Mouse (Mus musculus): ENCODE results near the gene Pdss2. TPM values are rescaled to one million over a fixed set of nuclear protein-coding genes. Genes with fewer than 3 reads are reported as not detected.

Gene Pdss2
- total and polyA plus RNA-seq, 2 experiments: 10.2 to 10.3 TPM

GRCm38 (mm10) chr10:43435757-43436156, 214.5 kb downstream of the Pdss2 start:
- no peak for DNase-seq (ENCODE audit: extremely low read depth, low read depth, low spot score)
- Histone ChIP-seq H3K4me1 (ENCODE audit: control insufficient read depth, insufficient read depth, low read length) (peaks cover 3% of the 10 kb centered on the region; the same call in 1 of the 2 replicates), H3K36me3 (ENCODE audit: control insufficient read depth, insufficient read depth, low read length) (no peaks in the 10 kb centered on the region), H3K27ac (replicated peaks; ENCODE audit: insufficient read depth, low read depth, low read length) (no peak overlapping the region), H3K27me3 (ENCODE audit: control insufficient read depth, insufficient read depth, low read length) (no peaks in the 10 kb centered on the region), H3K4me3 (ENCODE audit: insufficient read depth, low read depth, low read length) (no peak overlapping the region), H3K79me2 (ENCODE audit: control insufficient read depth, insufficient read depth, low read length) (no peaks in the 10 kb centered on the region), H3K9ac (ENCODE audit: low read depth, low read length) (no peak overlapping the region)
- peak; percentile 25; the same call in 1 of the 2 replicates for TF ChIP-seq CTCF (IDR thresholded peaks at IDR 0.05; ENCODE audit: low read depth, low read length)
- TF ChIP-seq POLR2A (IDR thresholded peaks at IDR 0.05; ENCODE audit: extremely low read depth, insufficient read depth, low read length): no peak
- WGBS: 95% methylated on average over 3 of the region's 3 CpGs

DNA sequence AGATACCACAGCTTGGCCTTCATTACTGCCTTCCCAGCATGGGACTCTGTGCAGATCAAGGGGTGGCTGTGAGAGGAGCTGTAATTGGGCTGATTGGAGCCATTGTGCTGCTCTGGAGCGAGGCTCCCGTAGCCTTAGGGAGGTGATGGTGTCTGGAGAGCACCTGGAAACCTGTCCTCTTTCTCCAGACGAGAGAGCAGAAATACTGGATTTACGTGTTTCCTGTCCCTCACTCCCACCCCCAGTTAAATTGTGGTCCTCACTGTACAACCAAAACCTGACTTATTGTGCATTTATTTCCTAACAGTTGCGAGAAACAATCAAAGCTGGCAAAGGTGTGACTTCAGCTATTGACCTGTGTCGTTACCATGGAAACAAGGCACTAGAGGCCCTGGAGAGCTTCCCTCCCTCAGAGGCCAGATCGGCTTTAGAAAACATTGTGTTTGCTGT, 218.2 kb downstream of the Pdss2 start:
- peaks cover 9% of the 10 kb centered on the region for H3K4me1 ChIP-seq (ENCODE audit: control insufficient read depth, insufficient read depth, low read length)
- no peaks in the 10 kb centered on the region for H3K79me2 ChIP-seq (ENCODE audit: control insufficient read depth, insufficient read depth, low read length)
- WGBS: 47% methylated on average over 7 of the region's 7 CpGs
- no peaks in the 10 kb centered on the region for H3K36me3 ChIP-seq (ENCODE audit: control insufficient read depth, insufficient read depth, low read length)
- TF ChIP-seq POLR2A (IDR thresholded peaks at IDR 0.05; ENCODE audit: extremely low read depth, insufficient read depth, low read length) (no peak), CTCF (IDR thresholded peaks at IDR 0.05; ENCODE audit: low read depth, low read length) (no peak)
- H3K27me3 ChIP-seq (ENCODE audit: control insufficient read depth, insufficient read depth, low read length): no peaks in the 10 kb centered on the region
- no peak overlapping the region for H3K27ac ChIP-seq (replicated peaks; ENCODE audit: insufficient read depth, low read depth, low read length)
- H3K9ac ChIP-seq (ENCODE audit: low read depth, low read length): no peak overlapping the region
- H3K4me3 ChIP-seq (ENCODE audit: insufficient read depth, low read depth, low read length): no peak overlapping the region
- peak; percentile 73 for DNase-seq (ENCODE audit: extremely low read depth, low read depth, low spot score)

DNA sequence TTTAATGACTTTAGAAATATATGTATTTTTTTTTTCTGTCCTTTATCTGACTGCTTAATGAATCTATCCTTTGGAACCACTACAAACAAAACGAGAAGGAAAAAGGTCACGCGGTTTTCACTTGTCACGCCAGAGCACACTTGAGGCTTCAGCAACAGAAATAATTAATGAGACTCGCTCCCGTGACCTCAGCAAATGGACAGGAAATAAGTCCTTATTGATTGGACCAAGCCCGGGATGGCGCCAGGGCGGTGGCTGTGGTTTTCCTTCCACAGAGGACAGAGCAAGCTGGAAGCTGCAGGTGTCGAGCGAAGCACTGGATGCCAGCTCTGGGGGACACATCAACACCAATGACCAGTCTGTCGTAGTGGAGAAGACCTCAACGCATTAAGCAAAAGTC, 218.8 kb downstream of the Pdss2 start:
- H3K4me1 ChIP-seq (ENCODE audit: control insufficient read depth, insufficient read depth, low read length): peaks cover 9% of the 10 kb centered on the region
- no peak overlapping the region for H3K27ac ChIP-seq (replicated peaks; ENCODE audit: insufficient read depth, low read depth, low read length)
- DNase-seq (ENCODE audit: extremely low read depth, low read depth, low spot score): peak; percentile 54
- no peaks in the 10 kb centered on the region for H3K36me3 ChIP-seq (ENCODE audit: control insufficient read depth, insufficient read depth, low read length)
- no peaks in the 10 kb centered on the region for H3K27me3 ChIP-seq (ENCODE audit: control insufficient read depth, insufficient read depth, low read length)
- no peaks in the 10 kb centered on the region for H3K79me2 ChIP-seq (ENCODE audit: control insufficient read depth, insufficient read depth, low read length)
- no peak overlapping the region for H3K9ac ChIP-seq (ENCODE audit: low read depth, low read length)
- TF ChIP-seq POLR2A (IDR thresholded peaks at IDR 0.05; ENCODE audit: extremely low read depth, insufficient read depth, low read length) (no peak), CTCF (IDR thresholded peaks at IDR 0.05; ENCODE audit: low read depth, low read length) (no peak)
- no peak overlapping the region for H3K4me3 ChIP-seq (ENCODE audit: insufficient read depth, low read depth, low read length)
- 26% methylated on average over 13 of the region's 13 CpGs for WGBS

GRCm38 (mm10) chr10:43440981-43441740, 219.9 kb downstream of the Pdss2 start:
- TF ChIP-seq POLR2A (IDR thresholded peaks at IDR 0.05; ENCODE audit: extremely low read depth, insufficient read depth, low read length) (no peak), CTCF (IDR thresholded peaks at IDR 0.05; ENCODE audit: low read depth, low read length) (no peak)
- H3K27ac ChIP-seq (replicated peaks; ENCODE audit: insufficient read depth, low read depth, low read length): no peak overlapping the region
- 22% methylated on average over 15 of the region's 15 CpGs for WGBS
- H3K4me1 ChIP-seq (ENCODE audit: control insufficient read depth, insufficient read depth, low read length): peaks cover 9% of the 10 kb centered on the region
- H3K4me3 ChIP-seq (ENCODE audit: insufficient read depth, low read depth, low read length): no peak overlapping the region
- peak; percentile 58 for DNase-seq (ENCODE audit: extremely low read depth, low read depth, low spot score)
- H3K9ac ChIP-seq (ENCODE audit: low read depth, low read length): no peak overlapping the region
- H3K36me3 ChIP-seq (ENCODE audit: control insufficient read depth, insufficient read depth, low read length): no peaks in the 10 kb centered on the region
- H3K27me3 ChIP-seq (ENCODE audit: control insufficient read depth, insufficient read depth, low read length): no peaks in the 10 kb centered on the region
- no peaks in the 10 kb centered on the region for H3K79me2 ChIP-seq (ENCODE audit: control insufficient read depth, insufficient read depth, low read length)

DNA sequence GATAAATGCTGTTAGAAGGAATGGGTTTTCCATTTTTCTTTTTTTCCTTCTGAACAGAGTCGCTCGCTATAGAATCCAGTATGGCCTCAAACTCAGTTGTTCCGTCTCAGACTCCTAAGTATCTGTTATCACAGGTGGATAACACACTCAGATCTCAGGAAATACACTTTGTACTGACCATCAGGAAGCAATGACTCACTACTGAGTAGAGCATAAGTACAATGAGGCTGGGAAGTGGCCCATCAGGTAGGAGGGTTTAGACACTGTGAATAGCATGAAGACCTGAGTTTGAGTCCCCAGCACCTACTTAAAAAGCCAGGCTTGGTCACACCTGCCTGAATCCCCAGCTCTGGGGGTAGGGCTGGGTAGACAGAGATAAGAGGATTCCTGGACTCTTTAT, 227.4 kb downstream of the Pdss2 start:
- H3K9ac ChIP-seq (ENCODE audit: low read depth, low read length): no peak overlapping the region
- TF ChIP-seq POLR2A (IDR thresholded peaks at IDR 0.05; ENCODE audit: extremely low read depth, insufficient read depth, low read length): no peak
- TF ChIP-seq CTCF (IDR thresholded peaks at IDR 0.05; ENCODE audit: low read depth, low read length): no peak
- no peak overlapping the region for H3K27ac ChIP-seq (replicated peaks; ENCODE audit: insufficient read depth, low read depth, low read length)
- no peaks in the 10 kb centered on the region for H3K79me2 ChIP-seq (ENCODE audit: control insufficient read depth, insufficient read depth, low read length)
- 91% methylated on average over 3 of the region's 3 CpGs for WGBS
- no peaks in the 10 kb centered on the region for H3K36me3 ChIP-seq (ENCODE audit: control insufficient read depth, insufficient read depth, low read length)
- no peak for DNase-seq (ENCODE audit: extremely low read depth, low read depth, low spot score)
- H3K27me3 ChIP-seq (ENCODE audit: control insufficient read depth, insufficient read depth, low read length): no peaks in the 10 kb centered on the region
- no peak overlapping the region for H3K4me3 ChIP-seq (ENCODE audit: insufficient read depth, low read depth, low read length)
- no peaks in the 10 kb centered on the region for H3K4me1 ChIP-seq (ENCODE audit: control insufficient read depth, insufficient read depth, low read length)

All from liver, adult 2 months (tissue).